Mouse (Mus musculus): ENCODE measurements around the gene Fbxl13. TPM values are rescaled to one million over a fixed set of nuclear protein-coding genes. Genes with fewer than 3 reads are reported as not detected.

Fbxl13 gene
- total and polyA plus RNA-seq, 3 experiments: 0.13 to 0.23 TPM; not detected in 1

DNA sequence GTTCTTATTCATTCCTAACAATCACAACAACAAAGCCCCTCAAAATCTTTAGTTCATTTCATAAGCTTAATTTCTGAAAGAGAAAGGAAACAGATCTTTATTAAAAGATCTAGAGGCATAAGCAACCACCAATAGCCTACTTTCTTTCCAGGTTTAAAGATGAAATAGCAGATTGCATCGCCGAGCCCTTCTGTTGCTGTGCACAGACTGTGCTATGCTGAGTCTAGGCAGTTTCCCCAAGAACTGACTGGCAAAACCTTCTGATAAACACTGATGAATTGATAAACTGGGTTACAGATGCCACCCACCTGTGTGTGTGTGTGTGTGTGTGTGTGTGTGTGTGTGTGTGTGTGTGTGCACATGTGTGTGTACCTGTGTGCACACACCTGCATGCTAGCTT, 144.5 kb downstream of the Fbxl13 start:
- no peak overlapping the region for H3K4me3 ChIP-seq (ENCODE audit: control insufficient read depth in 1 of 2, insufficient read depth in 1 of 2, low read depth in 2 of 2, low read length in 2 of 2)
- H3K9me3 ChIP-seq (replicated peaks; ENCODE audit: insufficient read depth, low read length): no peaks in the 10 kb centered on the region
- H3K27me3 ChIP-seq (ENCODE audit: control insufficient read depth in 1 of 2, insufficient read depth in 2 of 2, low read length in 2 of 2): peaks cover 0 to 2% of the 10 kb centered on the region in 2 experiments; a peak in 2 of 4 replicates
- no peak for DNase-seq (ENCODE audit: low read depth, low spot score)
- no peaks in the 10 kb centered on the region for H3K36me3 ChIP-seq (ENCODE audit: control insufficient read depth in 1 of 2, insufficient read depth in 2 of 2, low read length in 2 of 2)
- no peaks in the 10 kb centered on the region for H3K79me2 ChIP-seq (ENCODE audit: control insufficient read depth, insufficient read depth, low read length, poor library complexity)
- TF ChIP-seq POLR2AphosphoS2 (IDR thresholded peaks at IDR 0.05; ENCODE audit: low read length): no peak
- TF ChIP-seq MYB (IDR thresholded peaks at IDR 0.05; ENCODE audit: low read depth, low read length): no peak
- no peak overlapping the region for H3K27ac ChIP-seq (ENCODE audit: control insufficient read depth, low read depth, low read length)
- H3K4me1 ChIP-seq (ENCODE audit: control insufficient read depth in 1 of 2, insufficient read depth in 2 of 2, low read length in 2 of 2): no peaks in the 10 kb centered on the region
- H3K9ac ChIP-seq (ENCODE audit: control insufficient read depth, low read depth, low read length, poor library complexity, severe bottlenecking): no peak overlapping the region

DNA sequence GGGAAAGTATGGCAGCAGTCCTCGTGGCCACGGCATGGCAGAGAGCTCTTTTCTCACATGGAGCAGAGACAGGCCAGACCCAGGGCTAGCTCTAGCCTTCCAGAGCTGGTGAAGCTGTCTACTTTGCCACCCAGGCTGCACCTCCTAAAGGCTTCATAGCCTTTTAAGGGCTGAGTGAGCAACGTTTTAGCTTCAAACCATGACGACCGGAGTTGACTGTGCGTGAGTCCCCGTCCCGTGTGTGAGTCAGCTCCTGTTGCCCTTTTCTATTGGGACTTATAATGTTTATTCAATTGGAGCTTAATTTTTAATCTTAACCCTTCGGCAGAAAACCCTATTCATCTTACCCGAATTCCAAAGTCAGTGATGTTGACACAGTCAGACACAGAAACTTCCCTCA, 145.3 kb downstream of the Fbxl13 start:
- Histone ChIP-seq H3K4me3 (ENCODE audit: control insufficient read depth in 1 of 2, insufficient read depth in 1 of 2, low read depth in 2 of 2, low read length in 2 of 2) (no peak overlapping the region), H3K27me3 (ENCODE audit: control insufficient read depth in 1 of 2, insufficient read depth in 2 of 2, low read length in 2 of 2) (peaks cover 0 to 2% of the 10 kb centered on the region in 2 experiments; a peak in 2 of 4 replicates), H3K36me3 (ENCODE audit: control insufficient read depth in 1 of 2, insufficient read depth in 2 of 2, low read length in 2 of 2) (no peaks in the 10 kb centered on the region), H3K9ac (ENCODE audit: control insufficient read depth, low read depth, low read length, poor library complexity, severe bottlenecking) (no peak overlapping the region), H3K4me1 (ENCODE audit: control insufficient read depth in 1 of 2, insufficient read depth in 2 of 2, low read length in 2 of 2) (no peaks in the 10 kb centered on the region), H3K79me2 (ENCODE audit: control insufficient read depth, insufficient read depth, low read length, poor library complexity) (no peaks in the 10 kb centered on the region), H3K27ac (ENCODE audit: control insufficient read depth, low read depth, low read length) (no peak overlapping the region), H3K9me3 (replicated peaks; ENCODE audit: insufficient read depth, low read length) (no peaks in the 10 kb centered on the region)
- TF ChIP-seq SIN3A (IDR thresholded peaks at IDR 0.05; ENCODE audit: low read length): no peak
- no peak for TF ChIP-seq USF2 (IDR thresholded peaks at IDR 0.05; ENCODE audit: borderline replicate concordance in 1 of 2, insufficient read depth in 1 of 2, low read depth in 1 of 2, low read length in 2 of 2)
- TF ChIP-seq POLR2A (IDR thresholded peaks at IDR 0.05; ENCODE audit: control insufficient read depth in 1 of 2, insufficient read depth in 1 of 2, low read depth in 1 of 2, low read length in 2 of 2, poor library complexity in 1 of 2): no peak
- TF ChIP-seq E2F4 (IDR thresholded peaks at IDR 0.05; ENCODE audit: borderline replicate concordance, low read depth, low read length): no peak
- TF ChIP-seq ZKSCAN1 (IDR thresholded peaks at IDR 0.05; ENCODE audit: low read depth, low read length): no peak
- TF ChIP-seq CHD2 (IDR thresholded peaks at IDR 0.05; ENCODE audit: low read length): no peak
- no peak for TF ChIP-seq UBTF (IDR thresholded peaks at IDR 0.05; ENCODE audit: borderline replicate concordance, insufficient read depth, low read depth, low read length)
- TF ChIP-seq KAT2A (conservative IDR thresholded peaks at IDR 0.05; ENCODE audit: low read depth, low read length): no peak
- TF ChIP-seq ZC3H11A (IDR thresholded peaks at IDR 0.05; ENCODE audit: low read depth, low read length): no peak
- TF ChIP-seq CTCF (IDR thresholded peaks at IDR 0.05 in 2 of 3, conservative IDR thresholded peaks at IDR 0.05 in 1 of 3; ENCODE audit: control insufficient read depth in 1 of 3, insufficient read depth in 1 of 3, low read depth in 2 of 3, low read length in 3 of 3, poor library complexity in 1 of 3, severe bottlenecking in 1 of 3): no peak
- TF ChIP-seq TBP (IDR thresholded peaks at IDR 0.05; ENCODE audit: low read depth, low read length): no peak
- no peak for TF ChIP-seq RCOR1 (IDR thresholded peaks at IDR 0.05; ENCODE audit: low read depth, low read length)
- TF ChIP-seq NRF1 (IDR thresholded peaks at IDR 0.05; ENCODE audit: insufficient read depth, low read depth, low read length, poor library complexity, severe bottlenecking): no peak
- TF ChIP-seq SMC3 (IDR thresholded peaks at IDR 0.05; ENCODE audit: low read depth, low read length): no peak
- TF ChIP-seq GABPA (IDR thresholded peaks at IDR 0.05; ENCODE audit: low read depth, low read length): no peak
- TF ChIP-seq BHLHE40 (IDR thresholded peaks at IDR 0.05; ENCODE audit: borderline replicate concordance, low read depth, low read length): no peak
- DNase-seq (ENCODE audit: low read depth, low spot score): no peak
